Mouse (Mus musculus): ENCODE data around the gene Nfkbid.
A peak's percentile ranks its signal among the peaks of the same experiment; 100 is the strongest.

GRCm38 (mm10) chr7:30423071-30423641 lies 1.6 kb downstream of the Nfkbid start:
- peak; percentile 46; the same call in 1 of the 2 replicates for TF ChIP-seq POLR2A (IDR thresholded peaks at IDR 0.05; ENCODE audit: borderline replicate concordance, control insufficient read depth, low read depth, low read length)
- no peak for TF ChIP-seq CTCF (IDR thresholded peaks at IDR 0.05; ENCODE audit: control insufficient read depth, insufficient read depth, low read length)
